Mouse (Mus musculus): ENCODE measurements at regions not wholly inside any gene's neighbourhood (a gene's known extent, or its start where the extent isn't known, plus 50 kb on each side); places are given as distances from the start of the nearest gene placed in this dataset.

- TF ChIP-seq CTCF (IDR thresholded peaks at IDR 0.05; ENCODE audit: low read depth, low read length) (no peak), POLR2AphosphoS5 (IDR thresholded peaks at IDR 0.05; ENCODE audit: insufficient replicate concordance, low read depth, low read length) (no peak), TAL1 (conservative IDR thresholded peaks at IDR 0.05; ENCODE audit: low read depth, low read length) (no peak)
These were observed 335.0 kb upstream of the Mtpn start for GRCm38 (mm10) chr6:35874671-35875070.
